Mouse (Mus musculus) heart, embryonic 14.5 days (tissue): Measurements from ENCODE around the gene Gm11492. TPM values are rescaled to one million over a fixed set of nuclear protein-coding genes. Genes with fewer than 3 reads are reported as not detected.

Experiments
- ATAC-seq: fragments of 200-750 bp; cut with Nextera tagmentation; 2 replicates; pipeline ENCODE4 v1.8.0; 2017; ENCODE audit warnings: low read depth, moderate TSS enrichment; ENCODE audit not compliant: insufficient number of reproducible peaks, insufficient read depth, low FRiP score
- H3K27ac ChIP-seq, 2 experiments: fragments of 200-500 bp in 1 of 2; fragments of 300-500 bp in 1 of 2; sonication (generic) in 1 of 2; replicated peaks in 1 of 2; 2 replicates each; pipeline ENCODE4 v1.5.1; 2012 to 2014; ENCODE audit warnings: low read depth in 2 of 2, low read length in 2 of 2, control low read depth in 1 of 2, mild to moderate bottlenecking in 1 of 2, mixed read lengths in 1 of 2; ENCODE audit not compliant: control insufficient read depth in 1 of 2, insufficient read depth in 1 of 2
- H3K27me3 ChIP-seq: fragments of 300-500 bp; sonication (generic); 2 replicates; pipeline ENCODE4 v1.6.1; 2014; ENCODE audit warnings: mild to moderate bottlenecking, low read length, control low read depth; ENCODE audit not compliant: control insufficient read depth, insufficient read depth
- H3K36me3 ChIP-seq: fragments of 300-500 bp; sonication (generic); 2 replicates; pipeline ENCODE4 v1.6.1; 2014; ENCODE audit warnings: mild to moderate bottlenecking, control low read depth, low read length, mixed read lengths; ENCODE audit not compliant: control insufficient read depth, insufficient read depth
- H3K4me1 ChIP-seq, 2 experiments: fragments of 200-500 bp in 1 of 2; fragments of 300-500 bp in 1 of 2; sonication (generic) in 1 of 2; 2 replicates each; pipeline ENCODE4 v1.6.1; 2012 to 2014; ENCODE audit warnings: low read length in 2 of 2, control low read depth in 1 of 2, mixed read lengths in 1 of 2; ENCODE audit not compliant: control insufficient read depth in 2 of 2, insufficient read depth in 2 of 2
- H3K4me2 ChIP-seq: fragments of 300-500 bp; sonication (generic); 2 replicates; pipeline ENCODE4 v1.6.1; 2014; ENCODE audit warnings: mild to moderate bottlenecking, low read length
- H3K4me3 ChIP-seq, 2 experiments: fragments of 200-500 bp in 1 of 2; fragments of 300-500 bp in 1 of 2; sonication (generic) in 1 of 2; 2 replicates each; pipeline ENCODE4 v1.5.1; 2012 to 2014; ENCODE audit warnings: low read length in 2 of 2, mild to moderate bottlenecking in 2 of 2, control low read depth in 1 of 2, low read depth in 1 of 2, moderate library complexity in 1 of 2; ENCODE audit not compliant: control insufficient read depth in 1 of 2, insufficient read depth in 1 of 2
- H3K9ac ChIP-seq: fragments of 300-500 bp; sonication (generic); 2 replicates; pipeline ENCODE4 v1.6.1; 2014; ENCODE audit warnings: mild to moderate bottlenecking, low read length
- H3K9me3 ChIP-seq: fragments of 300-500 bp; sonication (generic); 2 replicates; pipeline ENCODE4 v1.6.1; 2016; ENCODE audit warnings: low read length, control low read depth; ENCODE audit not compliant: control insufficient read depth
- WGBS: fragments of 180-500 bp; shearing (Covaris S2); extraction: QIAGEN DNeasy Blood & Tissue Kit; methylation state at CpG from one replicate; pipeline ENCODE4 v1.1.7; 2014; 5-methylcytosine and 5-hydroxymethylcytosine counted together
- polyA plus RNA-seq: library from polyadenylated mRNA; unstranded; fragments of >200 nt; fragmentation: Nextera tagmentation; extraction: Ambion mirVana; gene quantifications from 2 replicates; pipeline ENCODE4 v1.2.1, GENCODE M21; 2014

The Gm11492 gene
- not detected in 2 replicates for polyA plus RNA-seq

- no peaks in the 10 kb centered on the region for H3K27me3 ChIP-seq
- H3K9ac ChIP-seq = no peak within 1 kb of the TSS
- WGBS = 69% methylated on average over 3 of the region's 3 CpGs
- H3K4me3 ChIP-seq = no peak within 1 kb of the TSS
- no peak for ATAC-seq
- H3K36me3 ChIP-seq = no peaks in the 10 kb centered on the region
- H3K4me1 ChIP-seq = peaks cover 18 to 23% of the 10 kb centered on the region in 2 experiments
- H3K4me2 ChIP-seq = no peak within 1 kb of the TSS
- H3K9me3 ChIP-seq = no peaks in the 10 kb centered on the region
- no peak within 1 kb of the TSS; a peak in 2 of 4 replicates for H3K27ac ChIP-seq
These were observed at the start of gene Gm11492 for GRCm38 (mm10) chr11:87566501-87566900. TSS of gene Gm11492 (plus strand) at chr11:87566653.

- 5% methylated on average over 2 of the region's 2 CpGs for WGBS
- ATAC-seq = no peak
- Histone ChIP-seq H3K9ac (no peak overlapping the region), H3K4me3 (no peak overlapping the region), H3K27me3 (no peaks in the 10 kb centered on the region), H3K4me1 (no peaks in the 10 kb centered on the region; a peak in 1 of 4 replicates), H3K4me2 (no peak overlapping the region), H3K36me3 (no peaks in the 10 kb centered on the region), H3K9me3 (no peaks in the 10 kb centered on the region), H3K27ac (no peak overlapping the region)
These were observed 47.2 kb upstream of the Gm11492 start for GRCm38 (mm10) chr11:87519260-87519659.

GRCm38 (mm10) chr11:87523466-87523865 is 43.0 kb upstream of the Gm11492 start:
- Histone ChIP-seq H3K4me2 (no peak overlapping the region), H3K36me3 (no peaks in the 10 kb centered on the region), H3K4me1 (peaks cover 0 to 4% of the 10 kb centered on the region in 2 experiments; a peak in 1 of 4 replicates), H3K27ac (no peak overlapping the region), H3K9me3 (no peaks in the 10 kb centered on the region), H3K4me3 (no peak overlapping the region), H3K9ac (no peak overlapping the region), H3K27me3 (no peaks in the 10 kb centered on the region)
- WGBS = 76% methylated on average over 5 of the region's 5 CpGs
- ATAC-seq = no peak

GRCm38 (mm10) chr11:87523967-87524366 is 42.5 kb upstream of the Gm11492 start:
- H3K36me3 ChIP-seq = no peaks in the 10 kb centered on the region
- H3K4me1 ChIP-seq = peaks cover 0 to 4% of the 10 kb centered on the region in 2 experiments; a peak in 1 of 4 replicates
- no peak overlapping the region for H3K4me3 ChIP-seq
- no peak for ATAC-seq
- H3K27ac ChIP-seq = peak overlapping the region in 1 of 2 experiments; percentile 53; a peak in 1 of 4 replicates
- no peak overlapping the region for H3K9ac ChIP-seq
- no peaks in the 10 kb centered on the region for H3K9me3 ChIP-seq
- no peaks in the 10 kb centered on the region for H3K27me3 ChIP-seq
- no peak overlapping the region for H3K4me2 ChIP-seq

DNA sequence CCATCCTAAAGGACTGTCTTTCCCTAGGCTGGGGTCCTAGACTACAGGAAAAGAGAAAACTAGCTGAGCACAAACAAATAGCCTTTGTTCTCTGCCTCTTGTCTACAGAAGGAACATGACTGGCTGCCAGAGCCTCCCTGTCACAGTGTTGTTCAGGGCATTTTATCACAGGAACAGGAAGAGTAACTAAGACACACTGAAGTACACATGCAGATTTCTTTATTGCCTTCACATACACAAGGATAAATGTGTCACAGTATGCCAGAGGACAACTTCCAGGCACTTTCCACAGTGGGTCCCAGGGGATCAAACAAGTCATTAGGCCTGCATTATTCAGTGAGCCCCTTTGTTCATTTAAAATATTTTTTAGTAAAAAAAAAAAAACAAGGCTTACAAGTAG is 41.7 kb upstream of the Gm11492 start:
- H3K27me3 ChIP-seq = no peaks in the 10 kb centered on the region
- H3K9ac ChIP-seq = no peak overlapping the region
- no peaks in the 10 kb centered on the region for H3K9me3 ChIP-seq
- no peak for ATAC-seq
- H3K4me1 ChIP-seq = peaks cover 0 to 4% of the 10 kb centered on the region in 2 experiments; a peak in 1 of 4 replicates
- no peak overlapping the region for H3K4me2 ChIP-seq
- no peaks in the 10 kb centered on the region for H3K36me3 ChIP-seq
- H3K27ac ChIP-seq = peak overlapping the region; percentile 20 to 53; a peak in 3 of 4 replicates
- no peak overlapping the region for H3K4me3 ChIP-seq

DNA sequence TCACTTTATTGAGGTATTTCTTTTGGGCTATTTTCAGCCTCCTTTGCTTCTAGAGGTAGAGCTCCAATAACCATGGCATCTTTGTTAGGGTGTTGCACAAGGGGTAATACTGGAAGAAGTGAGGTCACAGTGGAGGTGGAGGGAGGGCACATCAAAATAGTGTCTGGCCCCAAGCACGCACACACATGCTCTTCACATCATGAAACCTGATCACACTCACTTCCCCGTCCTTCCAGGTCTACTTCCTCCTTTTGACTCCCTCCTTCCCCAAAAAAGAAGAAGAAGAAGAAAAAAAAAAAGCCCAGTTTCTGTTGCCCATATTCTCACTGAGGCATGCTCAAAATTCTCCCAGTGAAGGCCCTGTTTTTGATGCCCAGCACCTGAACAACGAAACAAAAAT is 39.1 kb upstream of the Gm11492 start:
- Histone ChIP-seq H3K4me3 (no peak overlapping the region), H3K9ac (no peak overlapping the region), H3K4me1 (peaks cover 0 to 4% of the 10 kb centered on the region in 2 experiments; a peak in 2 of 4 replicates), H3K27ac (no peak overlapping the region), H3K36me3 (no peaks in the 10 kb centered on the region), H3K4me2 (no peak overlapping the region), H3K27me3 (no peaks in the 10 kb centered on the region), H3K9me3 (no peaks in the 10 kb centered on the region)
- no peak for ATAC-seq
- WGBS = 72% methylated on average over 3 of the region's 3 CpGs

- Histone ChIP-seq H3K27me3 (no peaks in the 10 kb centered on the region), H3K4me1 (peaks cover 0 to 4% of the 10 kb centered on the region in 2 experiments; a peak in 2 of 4 replicates), H3K4me2 (no peak overlapping the region), H3K36me3 (no peaks in the 10 kb centered on the region), H3K4me3 (no peak overlapping the region), H3K9me3 (no peaks in the 10 kb centered on the region), H3K27ac (no peak overlapping the region), H3K9ac (no peak overlapping the region)
- WGBS = 55% methylated on average over 4 of the region's 4 CpGs
- ATAC-seq = no peak
These were observed 38.5 kb upstream of the Gm11492 start for GRCm38 (mm10) chr11:87527990-87528389.

- Histone ChIP-seq H3K4me2 (no peak overlapping the region), H3K27ac (no peak overlapping the region), H3K36me3 (no peaks in the 10 kb centered on the region), H3K4me1 (no peaks in the 10 kb centered on the region; a peak in 1 of 4 replicates), H3K9me3 (no peaks in the 10 kb centered on the region), H3K4me3 (no peak overlapping the region), H3K9ac (no peak overlapping the region), H3K27me3 (no peaks in the 10 kb centered on the region)
- no peak for ATAC-seq
- WGBS = 58% methylated on average over 6 of the region's 6 CpGs
These were observed 34.8 kb upstream of the Gm11492 start for GRCm38 (mm10) chr11:87531695-87532094.
